Mouse (Mus musculus) limb, embryonic 15.5 days (tissue): ENCODE measurements around the gene Mapk14. TPM values are rescaled to one million over a fixed set of nuclear protein-coding genes. Genes with fewer than 3 reads are reported as not detected.

ENCODE experiments used
- ATAC-seq: fragments of 200-750 bp; cut with Nextera tagmentation; 2 replicates; pipeline ENCODE4 v1.8.0; 2017; ENCODE audit warnings: low read depth, moderate TSS enrichment; ENCODE audit not compliant: insufficient number of reproducible peaks, low FRiP score, low TSS enrichment
- H3K27ac ChIP-seq: fragments of 300-500 bp; sonication (generic); 2 replicates; pipeline ENCODE4 v1.5.1; 2015; ENCODE audit warnings: moderate library complexity, mild to moderate bottlenecking, inconsistent platforms
- H3K27me3 ChIP-seq: fragments of 300-500 bp; sonication (generic); 2 replicates; pipeline ENCODE4 v1.6.1; 2015; ENCODE audit warnings: inconsistent platforms
- H3K36me3 ChIP-seq: fragments of 300-500 bp; sonication (generic); 2 replicates; pipeline ENCODE4 v1.6.1; 2015; ENCODE audit warnings: inconsistent platforms
- H3K4me1 ChIP-seq: fragments of 300-500 bp; sonication (generic); 2 replicates; pipeline ENCODE4 v1.6.1; 2015; ENCODE audit warnings: inconsistent platforms
- H3K4me2 ChIP-seq: fragments of 300-500 bp; sonication (generic); 2 replicates; pipeline ENCODE4 v1.6.1; 2015; ENCODE audit warnings: mild to moderate bottlenecking, inconsistent platforms
- H3K4me3 ChIP-seq: fragments of 300-500 bp; sonication (generic); 2 replicates; pipeline ENCODE4 v1.5.1; 2015; ENCODE audit warnings: mild to moderate bottlenecking, inconsistent platforms
- H3K9ac ChIP-seq: fragments of 300-500 bp; sonication (generic); 2 replicates; pipeline ENCODE4 v1.6.1; 2015; ENCODE audit warnings: inconsistent platforms
- H3K9me3 ChIP-seq: fragments of 300-500 bp; sonication (generic); 2 replicates; pipeline ENCODE4 v1.6.1; 2016; ENCODE audit warnings: inconsistent platforms
- WGBS: fragments of 180-500 bp; shearing (Covaris S2); methylation state at CpG from one replicate; pipeline ENCODE4 v1.1.7; 2015; 5-methylcytosine and 5-hydroxymethylcytosine counted together
- polyA plus RNA-seq: library from polyadenylated mRNA; unstranded; fragments of >200 nt; fragmentation: Nextera tagmentation; extraction: Ambion mirVana; gene quantifications from 2 replicates; pipeline ENCODE4 v1.2.1, GENCODE M21; 2015

Mapk14 gene
- polyA plus RNA-seq, 1 experiment from 2014 or later = 45.2 TPM

- no peaks in the 10 kb centered on the region for H3K27me3 ChIP-seq
- no peak for ATAC-seq
- 77% methylated on average over 6 of the region's 6 CpGs for WGBS
- peaks cover 80% of the 10 kb centered on the region for H3K36me3 ChIP-seq
- no peak overlapping the region for H3K27ac ChIP-seq
- H3K4me3 ChIP-seq = no peak overlapping the region
- H3K4me1 ChIP-seq = no peaks in the 10 kb centered on the region
- no peaks in the 10 kb centered on the region for H3K9me3 ChIP-seq
- H3K4me2 ChIP-seq = no peak overlapping the region
- no peak overlapping the region for H3K9ac ChIP-seq
Measured at GRCm38 (mm10) chr17:28745773-28746172, 54.6 kb downstream of the Mapk14 start.

GRCm38 (mm10) chr17:28748001-28748400 is 56.9 kb downstream of the Mapk14 start:
- Histone ChIP-seq H3K27ac (no peak overlapping the region), H3K9ac (no peak overlapping the region), H3K4me2 (no peak overlapping the region), H3K4me1 (no peaks in the 10 kb centered on the region), H3K27me3 (no peaks in the 10 kb centered on the region), H3K4me3 (no peak overlapping the region), H3K36me3 (peaks cover 60% of the 10 kb centered on the region), H3K9me3 (no peaks in the 10 kb centered on the region)
- 87% methylated on average over 4 of the region's 4 CpGs for WGBS
- ATAC-seq = no peak

DNA sequence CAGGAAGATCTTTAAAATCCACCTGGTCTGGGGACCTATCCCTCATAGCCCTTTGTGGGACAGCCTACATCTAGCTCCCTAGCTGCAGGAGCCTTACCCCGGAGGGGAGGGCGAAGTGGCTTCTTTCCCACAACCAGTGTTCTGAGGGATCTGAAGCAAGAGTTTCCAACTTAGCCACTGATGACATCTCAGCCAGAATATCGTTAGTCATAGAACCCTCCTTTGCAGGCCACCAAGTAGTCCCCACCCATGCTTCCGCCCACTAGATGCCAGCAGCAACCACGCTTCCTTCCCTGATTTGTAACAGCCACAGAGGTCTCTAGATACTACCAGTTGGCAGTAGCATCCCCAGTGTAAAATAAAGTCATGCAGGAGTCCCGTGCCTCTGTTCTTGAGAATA is 59.5 kb downstream of the Mapk14 start:
- Histone ChIP-seq H3K27me3 (no peaks in the 10 kb centered on the region), H3K9me3 (no peaks in the 10 kb centered on the region), H3K9ac (no peak overlapping the region), H3K4me2 (no peak overlapping the region), H3K4me3 (no peak overlapping the region), H3K27ac (no peak overlapping the region), H3K4me1 (no peaks in the 10 kb centered on the region), H3K36me3 (peaks cover 34% of the 10 kb centered on the region)
- no peak for ATAC-seq
- 71% methylated on average over 6 of the region's 6 CpGs for WGBS

GRCm38 (mm10) chr17:28756447-28756846 is 65.3 kb downstream of the Mapk14 start:
- no peak overlapping the region for H3K4me3 ChIP-seq
- no peak overlapping the region for H3K9ac ChIP-seq
- no peak overlapping the region for H3K27ac ChIP-seq
- no peak for ATAC-seq
- no peak overlapping the region for H3K4me2 ChIP-seq
- no peaks in the 10 kb centered on the region for H3K36me3 ChIP-seq
- 39% methylated on average over 5 of the region's 5 CpGs for WGBS
- no peaks in the 10 kb centered on the region for H3K9me3 ChIP-seq
- no peaks in the 10 kb centered on the region for H3K27me3 ChIP-seq
- no peaks in the 10 kb centered on the region for H3K4me1 ChIP-seq

GRCm38 (mm10) chr17:28757470-28757869 is 66.3 kb downstream of the Mapk14 start:
- H3K9ac ChIP-seq = no peak overlapping the region
- 71% methylated on average over 2 of the region's 2 CpGs for WGBS
- H3K9me3 ChIP-seq = no peaks in the 10 kb centered on the region
- H3K36me3 ChIP-seq = no peaks in the 10 kb centered on the region
- no peaks in the 10 kb centered on the region for H3K4me1 ChIP-seq
- no peak for ATAC-seq
- no peaks in the 10 kb centered on the region for H3K27me3 ChIP-seq
- no peak overlapping the region for H3K27ac ChIP-seq
- H3K4me2 ChIP-seq = no peak overlapping the region
- no peak overlapping the region for H3K4me3 ChIP-seq

DNA sequence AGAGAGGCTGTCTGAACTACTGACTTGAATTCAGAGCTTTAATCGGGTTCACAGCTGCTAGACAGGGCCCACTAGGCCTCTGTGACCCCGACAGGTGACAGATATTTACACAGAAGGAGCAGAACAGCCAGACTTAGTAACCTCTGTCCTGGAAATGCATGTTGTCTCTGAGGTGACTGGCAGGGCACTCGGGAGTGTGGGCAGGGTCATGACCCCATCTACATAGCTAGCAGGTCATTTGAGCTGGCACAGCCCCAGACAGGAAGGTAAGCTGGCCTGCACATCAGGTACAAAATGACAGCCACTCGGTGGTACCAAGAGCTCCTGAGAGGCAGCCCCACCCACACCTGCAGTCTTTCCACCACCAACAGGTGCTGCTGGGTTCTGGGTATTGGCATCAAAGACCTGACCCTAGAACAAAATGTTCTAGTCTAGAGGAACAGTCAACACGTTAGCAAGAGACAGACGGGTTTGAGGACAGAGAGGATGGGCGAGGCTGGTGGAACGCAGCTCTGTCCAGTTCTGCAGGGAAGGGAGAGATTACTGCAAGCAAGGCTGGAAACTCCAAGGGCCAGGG is 69.7 kb downstream of the Mapk14 start:
- Histone ChIP-seq H3K9me3 (no peaks in the 10 kb centered on the region), H3K36me3 (no peaks in the 10 kb centered on the region), H3K4me1 (no peaks in the 10 kb centered on the region), H3K4me2 (no peak overlapping the region), H3K27ac (no peak overlapping the region), H3K9ac (no peak overlapping the region), H3K4me3 (no peak overlapping the region), H3K27me3 (no peaks in the 10 kb centered on the region)
- ATAC-seq = no peak
- 58% methylated on average over 8 of the region's 8 CpGs for WGBS

GRCm38 (mm10) chr17:28761871-28762270 is 70.7 kb downstream of the Mapk14 start:
- Histone ChIP-seq H3K4me2 (no peak overlapping the region), H3K9me3 (no peaks in the 10 kb centered on the region), H3K9ac (no peak overlapping the region), H3K4me1 (no peaks in the 10 kb centered on the region), H3K27me3 (no peaks in the 10 kb centered on the region), H3K4me3 (no peak overlapping the region), H3K36me3 (no peaks in the 10 kb centered on the region), H3K27ac (no peak overlapping the region)
- ATAC-seq = no peak
- WGBS = 9% methylated on average over 3 of the region's 3 CpGs

DNA sequence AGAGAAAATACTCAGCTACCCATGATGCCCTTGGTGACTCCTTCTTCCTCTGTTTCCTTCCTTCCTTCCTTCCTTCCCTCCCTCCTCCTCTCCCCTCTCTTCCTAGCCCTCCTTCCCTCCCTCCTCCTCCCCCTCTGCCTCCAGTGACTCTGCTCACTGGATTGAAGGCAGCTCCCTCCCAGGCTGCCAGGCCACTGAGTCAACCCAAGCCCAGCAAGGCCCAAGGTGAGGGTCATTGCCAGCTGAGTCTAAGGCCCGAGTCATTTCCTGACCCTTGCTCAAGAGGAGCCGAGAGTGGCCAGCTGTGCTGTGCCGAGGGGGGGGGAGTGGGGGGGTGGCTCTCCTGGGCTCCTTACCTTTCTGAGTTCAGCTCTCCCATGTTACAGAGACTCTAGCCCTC is 75.1 kb downstream of the Mapk14 start:
- H3K4me1 ChIP-seq = peaks cover 26% of the 10 kb centered on the region
- H3K27ac ChIP-seq = no peak overlapping the region
- 57% methylated on average over 3 of the region's 3 CpGs for WGBS
- H3K4me2 ChIP-seq = no peak overlapping the region
- H3K9me3 ChIP-seq = no peaks in the 10 kb centered on the region
- H3K4me3 ChIP-seq = no peak overlapping the region
- H3K9ac ChIP-seq = no peak overlapping the region
- ATAC-seq = no peak
- H3K36me3 ChIP-seq = no peaks in the 10 kb centered on the region
- H3K27me3 ChIP-seq = peaks cover 11% of the 10 kb centered on the region; the same call in 1 of the 2 replicates

GRCm38 (mm10) chr17:28766781-28767515 is 75.8 kb downstream of the Mapk14 start:
- H3K9me3 ChIP-seq = no peaks in the 10 kb centered on the region
- H3K4me1 ChIP-seq = peaks cover 26% of the 10 kb centered on the region
- no peak overlapping the region for H3K4me2 ChIP-seq
- ATAC-seq = no peak
- no peak overlapping the region for H3K9ac ChIP-seq
- no peak overlapping the region for H3K27ac ChIP-seq
- H3K36me3 ChIP-seq = no peaks in the 10 kb centered on the region
- WGBS = 70% methylated on average over 11 of the region's 11 CpGs
- H3K27me3 ChIP-seq = peaks cover 11% of the 10 kb centered on the region; the same call in 1 of the 2 replicates
- H3K4me3 ChIP-seq = no peak overlapping the region

DNA sequence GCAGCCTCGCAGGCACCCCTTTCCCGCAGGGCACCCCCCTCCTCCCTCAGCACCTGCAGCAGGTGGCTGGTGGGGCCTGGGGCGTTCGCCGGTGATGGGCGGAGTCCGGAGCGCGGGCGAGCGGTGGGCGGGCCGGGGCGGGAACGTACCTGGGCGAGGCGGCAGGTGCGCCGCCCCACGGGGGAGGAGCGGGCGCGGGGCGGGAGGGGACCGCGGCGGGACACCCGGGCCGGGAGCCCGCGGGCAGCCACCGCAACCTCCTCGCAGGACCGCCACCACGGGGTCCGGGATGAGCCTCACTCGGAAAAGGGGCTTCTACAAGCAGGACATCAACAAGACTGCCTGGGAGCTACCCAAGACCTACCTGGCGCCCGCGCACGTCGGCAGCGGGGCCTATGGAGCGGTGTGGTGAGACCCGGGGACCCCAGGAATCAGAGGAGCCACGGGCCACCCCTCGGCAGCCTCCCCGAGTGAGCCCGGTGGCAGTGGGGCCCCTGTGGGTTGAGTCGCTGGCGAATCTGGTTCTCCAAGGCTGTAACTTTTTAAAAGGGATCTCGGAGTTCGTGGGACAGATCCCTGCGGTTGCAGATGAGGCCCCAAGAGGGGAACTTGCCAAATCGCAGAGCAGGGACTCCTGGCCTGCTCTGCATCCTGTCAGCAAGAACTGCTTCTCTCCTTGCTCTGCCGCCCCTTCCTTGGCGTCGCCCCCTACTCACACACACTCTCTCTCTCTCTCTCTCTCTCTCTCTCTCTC is 78.2 kb downstream of the Mapk14 start, which contains the start of gene Mapk13:
Gene Mapk13, plus strand, starts transcription at position 177 of the 754 bp plus-strand sequence.
- H3K9ac ChIP-seq = peak within 1 kb of the TSS; percentile 50
- H3K4me3 ChIP-seq = peak within 1 kb of the TSS; percentile 55
- WGBS = under 1% methylated on average over 30 of the region's 58 CpGs
- ATAC-seq = no peak
- no peaks in the 10 kb centered on the region for H3K9me3 ChIP-seq
- no peaks in the 10 kb centered on the region for H3K36me3 ChIP-seq
- H3K27ac ChIP-seq = peak within 1 kb of the TSS; percentile 75
- peaks cover 26% of the 10 kb centered on the region for H3K4me1 ChIP-seq
- H3K27me3 ChIP-seq = peaks cover 11% of the 10 kb centered on the region; the same call in 1 of the 2 replicates
- H3K4me2 ChIP-seq = peak within 1 kb of the TSS; percentile 90

DNA sequence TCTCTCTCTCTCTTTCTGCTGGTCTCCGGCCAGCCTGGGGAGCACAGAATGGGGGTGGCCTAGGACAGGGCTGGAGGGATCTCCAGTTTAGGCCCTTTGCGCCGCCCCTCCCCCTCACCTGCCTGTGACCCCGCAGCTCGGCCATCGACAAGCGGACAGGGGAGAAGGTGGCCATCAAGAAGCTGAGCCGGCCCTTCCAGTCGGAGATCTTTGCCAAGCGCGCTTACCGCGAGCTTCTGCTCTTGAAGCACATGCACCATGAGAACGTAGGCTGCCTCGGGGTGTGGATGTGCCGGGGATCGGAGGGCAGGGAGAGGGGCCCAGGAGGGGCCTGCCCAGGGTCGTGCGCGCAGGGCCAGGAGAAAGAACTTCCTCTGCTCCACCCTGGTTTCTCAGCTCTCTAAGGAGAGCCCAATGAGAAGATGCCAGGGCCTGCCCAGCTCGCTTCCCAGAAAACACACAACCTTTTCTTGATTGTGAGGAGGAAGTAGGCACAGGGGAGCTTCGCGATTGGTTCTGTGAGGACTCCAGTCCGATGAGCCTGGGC is 78.8 kb downstream of the Mapk14 start:
- peak overlapping the region; percentile 50 for H3K9ac ChIP-seq
- H3K27me3 ChIP-seq = peaks cover 11% of the 10 kb centered on the region; the same call in 1 of the 2 replicates
- H3K27ac ChIP-seq = no peak overlapping the region
- no peak for ATAC-seq
- H3K4me1 ChIP-seq = peaks cover 26% of the 10 kb centered on the region
- H3K36me3 ChIP-seq = no peaks in the 10 kb centered on the region
- peak overlapping the region; percentile 90 for H3K4me2 ChIP-seq
- WGBS = 2% methylated on average over 23 of the region's 24 CpGs
- no peaks in the 10 kb centered on the region for H3K9me3 ChIP-seq
- peak overlapping the region; percentile 55 for H3K4me3 ChIP-seq

DNA sequence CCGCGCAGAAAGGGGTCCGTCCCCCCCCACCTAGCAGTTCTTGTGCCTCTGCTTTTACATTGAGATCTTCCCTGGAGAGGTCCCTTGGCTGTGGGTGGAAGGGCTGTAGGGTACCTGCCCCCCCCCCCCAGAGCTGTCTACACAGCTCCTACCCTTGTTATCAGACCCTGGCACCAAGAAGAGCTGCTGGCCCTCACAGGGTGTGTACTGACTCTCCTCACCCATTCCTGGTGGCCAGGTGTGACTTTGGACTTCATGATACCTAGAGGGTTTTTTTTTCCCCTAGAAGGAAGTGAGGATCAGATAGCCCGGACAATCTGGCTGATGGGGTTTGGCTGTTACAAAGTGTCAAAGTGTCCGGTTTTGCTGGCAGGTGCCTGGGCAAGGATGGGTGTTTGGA is 80.2 kb downstream of the Mapk14 start:
- no peak overlapping the region for H3K9ac ChIP-seq
- H3K4me2 ChIP-seq = no peak overlapping the region
- H3K27me3 ChIP-seq = peaks cover 11% of the 10 kb centered on the region; the same call in 1 of the 2 replicates
- no peak overlapping the region for H3K4me3 ChIP-seq
- H3K27ac ChIP-seq = no peak overlapping the region
- H3K36me3 ChIP-seq = no peaks in the 10 kb centered on the region
- H3K9me3 ChIP-seq = no peaks in the 10 kb centered on the region
- no peak for ATAC-seq
- WGBS = 90% methylated on average over 5 of the region's 5 CpGs
- H3K4me1 ChIP-seq = peaks cover 26% of the 10 kb centered on the region
